Mouse (Mus musculus): ENCODE measurements around the gene Agtrap.
"Not testable (repeated sequence)": the region's sequence is repeated elsewhere in the genome, so short reads cannot be mapped to it uniquely, and the experiment has no call there.

Gene Agtrap

DNA sequence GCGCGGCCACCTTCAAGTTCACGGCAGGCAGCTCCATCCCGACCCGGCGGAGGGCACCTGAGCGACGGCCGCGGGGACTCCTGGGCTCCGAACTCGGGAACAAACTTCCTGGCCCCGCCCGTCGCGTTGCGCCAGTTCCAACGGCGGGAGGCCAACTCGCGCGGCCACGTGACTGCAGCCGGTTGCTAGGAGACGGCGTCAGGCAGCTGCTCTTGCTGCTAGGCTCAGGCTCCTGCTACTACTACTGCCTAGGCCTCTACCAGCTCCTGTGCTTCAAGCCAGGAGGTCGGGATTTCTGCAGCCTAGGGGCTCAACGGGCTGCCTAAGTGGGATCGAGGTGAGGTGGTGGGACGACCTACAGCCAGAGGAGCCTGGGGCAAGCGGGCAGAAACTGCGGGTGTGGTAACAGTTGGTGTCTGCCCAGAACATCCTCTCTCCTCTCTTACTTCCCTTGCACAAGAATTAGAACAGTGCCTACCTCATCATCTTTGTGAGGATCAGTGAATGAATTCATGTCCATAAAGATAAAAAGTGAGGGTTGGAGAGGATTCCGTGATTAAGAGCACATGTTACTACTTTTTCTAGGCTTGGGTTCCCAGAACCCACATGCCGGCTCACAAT lies at the start of gene Agtrap:
Gene Agtrap, minus strand, starts transcription at position 125 of the 621 bp plus-strand sequence.
- DNase-seq (ENCODE audit: extremely low read depth, low read depth, low spot score), result peak; percentile 37

DNA sequence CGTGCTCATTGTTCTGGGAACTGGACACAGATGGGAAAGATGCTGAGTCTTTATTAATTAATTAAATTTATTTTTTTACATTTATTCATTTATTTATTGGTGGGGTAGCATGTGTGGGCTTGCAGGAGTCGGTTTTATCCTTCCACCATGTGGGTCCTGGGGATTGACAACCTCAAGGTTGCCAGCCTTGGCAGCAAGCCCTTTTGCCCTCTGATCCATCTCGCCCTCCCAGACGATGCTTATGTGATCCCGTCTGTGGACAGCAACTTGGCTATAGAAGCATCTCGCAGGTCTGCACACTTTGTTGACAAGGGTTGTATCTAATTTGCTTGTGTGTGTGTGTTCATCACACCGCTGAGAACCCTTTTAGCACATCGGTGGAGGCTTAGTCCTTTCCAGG lies 49.7 kb upstream of the Agtrap start:
- DNase-seq (ENCODE audit: extremely low read depth, low read depth, low spot score), result no peak

DNA sequence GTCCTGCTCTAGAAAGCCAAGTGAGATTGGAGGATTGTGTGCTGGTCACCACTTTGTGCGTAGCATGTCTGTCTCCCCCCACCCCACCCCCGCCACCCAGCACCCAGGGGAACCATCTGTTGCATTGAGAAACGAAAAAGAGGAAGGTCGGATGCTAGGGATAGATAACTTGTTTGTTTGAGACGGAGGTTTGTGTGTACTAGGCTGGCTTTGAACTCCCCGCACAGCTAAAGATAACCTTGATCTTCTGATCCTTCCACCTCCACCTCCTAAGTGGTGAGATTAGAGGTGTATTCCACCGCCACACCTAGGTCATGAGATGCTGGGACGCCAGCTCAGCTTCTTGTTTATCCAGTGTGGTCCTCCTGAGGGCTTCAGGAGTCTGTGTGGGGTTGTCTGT lies 47.2 kb upstream of the Agtrap start:
- no peak for DNase-seq (ENCODE audit: extremely low read depth, low read depth, low spot score)

DNA sequence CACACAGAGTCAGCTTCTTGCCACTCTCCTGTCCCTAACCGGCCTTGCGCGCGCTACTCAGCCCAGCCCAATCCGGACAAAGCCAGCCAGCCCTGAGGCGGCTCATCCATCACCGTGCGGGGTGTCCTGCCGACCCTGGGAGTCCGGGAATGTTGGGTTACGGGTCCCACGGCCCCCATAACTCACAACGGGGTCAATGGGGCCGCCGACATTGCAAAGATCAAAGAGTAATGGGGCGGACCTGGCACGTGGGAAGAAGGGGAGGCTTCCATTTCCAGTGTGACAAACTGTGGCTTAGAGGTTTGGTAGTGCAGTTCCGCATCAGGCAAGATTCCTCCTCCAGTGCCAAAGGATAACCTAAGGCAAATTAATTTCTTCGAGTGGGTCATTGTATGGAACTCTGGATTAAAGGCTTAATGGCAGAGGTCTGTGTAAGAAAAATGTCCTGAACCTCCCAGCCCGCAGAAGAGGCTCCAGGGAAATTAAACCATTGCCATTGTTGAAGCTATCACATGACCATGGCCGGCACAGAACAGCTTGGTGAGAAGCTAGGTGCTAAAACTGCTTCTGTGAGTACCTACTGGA lies 43.8 kb upstream of the Agtrap start:
- DNase-seq (ENCODE audit: extremely low read depth, low read depth, low spot score), result no peak

DNA sequence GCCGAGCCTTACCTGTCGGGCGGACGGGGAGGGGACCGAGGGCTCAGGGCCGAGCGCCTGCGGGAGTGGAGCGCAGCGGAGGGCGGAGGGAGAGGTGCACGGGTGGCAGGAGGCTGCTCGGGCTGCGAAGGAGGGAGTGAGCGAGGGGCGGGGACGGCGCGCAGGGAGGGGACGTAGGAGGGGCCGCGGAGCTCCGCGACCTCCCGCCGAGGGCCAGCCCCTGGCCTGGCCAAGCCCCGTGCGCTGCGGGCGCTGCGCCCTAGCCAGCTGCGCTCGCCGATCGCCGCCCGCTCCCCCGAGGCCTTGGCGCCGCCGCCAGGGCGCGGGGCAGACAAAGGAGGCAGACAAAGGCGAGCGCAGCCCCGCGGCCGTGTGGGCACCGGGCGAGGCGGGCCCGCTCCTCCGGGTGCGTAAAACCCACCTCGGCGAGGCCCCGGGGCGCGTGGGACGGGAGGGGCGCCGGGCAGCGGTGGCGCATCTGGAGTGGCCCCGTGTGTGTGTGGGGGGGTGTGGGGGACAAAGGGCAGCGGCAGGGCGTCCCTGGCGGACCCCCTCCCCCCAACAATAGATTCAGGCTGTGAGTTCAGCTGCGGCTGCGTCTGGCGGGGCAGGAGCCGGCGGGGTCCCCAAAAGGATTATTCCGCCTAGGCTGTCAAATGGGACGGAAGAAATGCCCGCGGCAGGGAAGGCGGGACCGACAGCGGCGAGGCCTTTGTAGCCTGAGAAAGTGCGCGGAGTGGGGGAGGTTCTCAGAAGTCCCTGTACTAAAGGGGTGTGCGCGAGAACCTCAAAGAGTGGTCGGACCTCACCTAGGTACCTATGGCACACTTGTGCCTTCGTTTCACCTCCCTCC lies 43.0 kb upstream of the Agtrap start, which contains the start of gene Draxin:
Gene Draxin, minus strand, starts transcription at position 138 of the 853 bp plus-strand sequence.
- no peak for DNase-seq (ENCODE audit: extremely low read depth, low read depth, low spot score)

DNA sequence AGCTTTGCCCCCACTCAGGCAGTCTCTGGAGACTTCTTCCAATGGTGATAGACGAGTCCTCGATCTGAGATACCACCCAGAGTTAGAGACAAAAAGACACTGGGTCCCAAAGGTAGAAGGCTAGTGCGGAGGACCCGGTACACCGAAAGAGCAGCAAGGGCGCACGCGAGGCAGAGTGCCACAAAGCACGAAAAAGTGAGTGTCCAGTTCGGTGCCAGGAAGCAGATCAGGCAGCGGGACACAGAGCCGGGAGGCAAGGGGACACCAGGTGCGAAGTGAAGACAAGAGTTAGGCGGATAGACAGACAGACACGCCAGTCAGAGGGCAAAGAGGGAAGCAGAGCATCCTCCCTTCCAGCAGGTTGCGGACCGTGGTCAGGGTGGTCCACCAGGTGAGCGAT lies 42.3 kb upstream of the Agtrap start, which contains the start of gene Mad2l2:
Gene Mad2l2, plus strand, starts transcription at position 252 of the 400 bp plus-strand sequence.
- DNase-seq (ENCODE audit: extremely low read depth, low read depth, low spot score), result no peak

DNA sequence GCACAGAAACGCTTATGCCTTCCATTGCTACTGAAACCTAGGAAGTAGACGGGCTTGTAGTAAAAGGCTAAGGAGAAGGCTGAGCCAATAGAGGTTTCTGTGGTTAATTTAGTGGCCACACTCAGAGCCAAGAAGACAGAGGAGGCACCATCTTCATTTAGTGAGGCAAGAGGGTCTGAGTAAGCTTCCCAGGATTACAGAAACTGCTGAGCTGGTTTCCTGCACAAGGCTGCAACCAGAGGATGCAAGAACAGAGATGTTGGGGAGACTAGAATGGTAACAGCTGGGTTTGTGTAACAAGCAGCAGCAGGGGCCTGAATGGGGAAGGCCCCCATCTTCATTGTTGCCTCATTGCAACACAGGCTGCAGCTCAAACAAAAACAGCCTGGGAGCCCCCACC lies 40.8 kb upstream of the Agtrap start:
- no peak for DNase-seq (ENCODE audit: extremely low read depth, low read depth, low spot score)

DNA sequence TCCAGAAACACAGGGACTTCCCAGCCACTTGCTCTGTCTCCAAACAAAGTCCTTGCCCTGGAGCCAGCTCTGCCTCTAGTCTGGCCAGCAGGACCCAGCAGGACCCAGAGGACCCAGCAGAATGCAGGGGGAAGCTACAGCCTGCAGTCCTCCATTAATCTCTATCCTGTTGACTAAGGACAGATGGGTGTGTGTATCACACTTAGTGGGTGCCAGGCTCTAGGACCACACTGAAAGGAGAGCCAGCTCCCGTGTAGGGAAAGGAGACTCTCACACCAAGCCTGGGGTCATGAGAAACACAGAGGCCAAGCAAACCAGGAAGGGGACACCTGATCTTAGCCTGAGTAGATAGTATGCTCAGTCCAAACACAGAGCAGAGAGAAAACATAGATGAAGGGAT lies 40.4 kb upstream of the Agtrap start:
- DNase-seq (ENCODE audit: extremely low read depth, low read depth, low spot score), result no peak

DNA sequence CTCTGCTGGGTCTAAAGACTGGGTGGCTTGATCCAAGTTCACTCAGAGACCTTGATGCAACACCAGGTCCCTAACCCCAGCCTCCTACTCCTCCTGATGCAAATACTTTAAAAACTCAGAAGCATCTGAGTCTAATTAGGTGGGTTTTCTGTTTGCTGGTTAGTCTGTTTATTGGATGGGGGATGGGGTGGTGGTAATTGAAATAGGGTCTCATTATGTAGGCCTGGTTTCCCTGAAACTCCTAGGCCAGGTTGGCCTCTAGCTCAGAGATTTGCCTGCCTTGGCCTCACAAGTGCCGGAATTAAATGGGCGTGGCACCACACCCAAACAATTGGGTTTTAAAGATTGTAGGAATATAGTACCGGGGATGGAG lies 34.8 kb upstream of the Agtrap start:
- DNase-seq (ENCODE audit: extremely low read depth, low read depth, low spot score), result no peak

DNA sequence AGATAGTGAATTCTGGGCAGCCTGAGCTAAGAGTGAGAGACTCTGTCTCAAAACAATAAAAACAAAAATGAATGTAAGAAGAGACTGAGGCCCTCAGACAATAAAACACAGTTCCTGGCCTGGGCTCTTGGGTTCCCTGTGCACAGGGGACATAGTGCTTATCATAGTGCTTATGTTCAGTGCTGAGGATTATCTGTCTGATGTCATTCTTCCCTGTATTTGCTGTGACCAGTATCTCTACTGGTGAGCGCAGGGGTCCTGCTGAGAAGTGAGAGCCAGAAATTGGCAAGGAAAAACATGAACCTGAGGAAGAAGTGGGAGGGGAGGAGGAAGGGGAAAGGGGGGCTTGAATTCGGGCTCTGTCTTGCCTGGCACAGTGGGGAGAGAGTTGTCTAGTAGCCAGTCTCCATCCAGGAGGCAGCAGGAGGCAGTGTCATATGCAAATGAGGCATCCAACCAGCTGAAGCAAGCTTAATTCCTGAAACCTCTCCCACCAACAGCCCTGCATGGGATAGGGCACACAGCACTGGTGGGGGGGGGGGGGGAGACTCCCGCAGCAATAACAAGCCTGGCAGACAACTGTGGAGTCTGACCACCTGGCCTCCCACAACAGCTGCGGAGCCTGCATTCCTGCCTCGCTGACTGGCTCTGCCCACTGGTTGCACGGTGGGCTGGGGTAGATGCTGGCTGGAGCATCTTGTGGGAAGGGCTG lies 34.3 kb upstream of the Agtrap start:
- DNase-seq (ENCODE audit: extremely low read depth, low read depth, low spot score), result no peak

DNA sequence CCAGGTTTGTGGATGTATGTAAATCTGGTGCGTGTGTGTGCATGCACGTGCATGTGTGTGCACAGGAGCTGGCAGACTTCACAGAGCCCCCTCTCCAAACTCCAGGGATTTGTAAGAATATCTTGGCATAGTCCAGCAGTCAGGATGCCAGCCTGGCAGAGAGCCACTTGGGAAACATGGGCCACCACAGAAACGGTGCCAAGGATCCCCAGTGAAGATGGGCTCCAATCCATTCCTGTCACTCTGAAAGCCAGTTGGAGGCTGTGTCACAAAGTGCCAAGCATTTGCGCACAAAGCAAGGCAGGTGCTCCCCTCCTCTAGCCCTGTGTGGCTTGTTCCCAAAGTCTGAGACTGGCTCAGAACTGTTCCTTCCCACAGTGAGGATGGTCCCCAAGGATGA lies 33.5 kb upstream of the Agtrap start:
- DNase-seq (ENCODE audit: extremely low read depth, low read depth, low spot score), result no peak

DNA sequence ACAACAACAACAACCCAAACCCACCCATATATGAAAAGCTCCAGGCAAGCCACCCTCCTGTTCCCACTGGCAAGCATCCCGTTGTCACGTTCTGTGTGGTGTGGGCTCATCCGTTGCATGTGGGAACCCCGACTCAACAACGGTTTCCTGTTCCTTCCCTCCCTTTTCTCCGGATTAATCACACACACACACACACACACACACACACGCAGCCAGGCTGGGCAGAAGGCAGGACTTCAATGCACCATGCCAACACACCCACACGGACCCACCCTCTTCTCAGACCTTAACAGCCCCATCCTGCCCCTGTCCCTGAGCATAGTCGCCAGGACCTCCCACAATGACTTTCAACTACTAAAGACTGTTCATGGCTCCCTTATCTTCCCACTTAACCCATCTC lies 32.7 kb upstream of the Agtrap start:
- DNase-seq (ENCODE audit: extremely low read depth, low read depth, low spot score), result no peak

DNA sequence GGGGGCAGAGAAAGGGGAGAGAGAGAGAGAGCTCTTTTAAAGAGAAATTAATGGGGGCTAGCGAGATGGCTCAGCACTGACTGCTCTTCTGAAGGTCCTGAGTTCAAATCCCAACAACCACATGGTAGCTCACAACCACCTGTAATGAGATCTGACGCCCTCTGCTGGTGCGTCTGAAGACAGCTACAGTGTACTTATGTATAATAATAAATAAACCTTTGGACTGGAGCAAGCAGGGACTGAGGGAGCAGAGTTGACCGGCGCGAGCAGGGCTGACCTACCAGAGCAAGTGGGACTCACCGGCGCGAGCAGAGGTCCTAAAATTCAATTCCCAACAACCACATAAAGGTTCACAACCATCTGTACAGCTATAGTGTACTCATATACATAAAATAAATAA lies 31.7 kb upstream of the Agtrap start:
- not testable (repeated sequence) for DNase-seq (ENCODE audit: extremely low read depth, low read depth, low spot score)

DNA sequence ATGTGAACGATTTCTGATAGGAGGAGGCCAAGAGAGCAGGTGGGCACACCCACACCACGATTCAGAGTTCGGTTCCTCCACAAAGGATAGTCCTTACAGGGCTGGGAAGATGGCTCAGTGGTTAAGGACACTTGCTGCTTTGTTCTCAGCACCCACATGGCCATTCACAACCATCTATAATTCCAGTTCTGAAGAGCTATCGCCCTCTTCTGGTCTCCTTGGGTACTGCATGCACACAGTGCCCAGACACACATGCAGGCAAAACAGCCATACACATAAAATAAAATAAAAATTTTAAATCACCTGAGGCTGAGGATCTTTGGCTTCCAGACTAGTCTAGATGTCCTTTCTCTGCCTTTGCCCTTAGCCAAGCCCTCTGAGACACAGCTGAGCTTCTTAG lies 29.6 kb upstream of the Agtrap start:
- no peak for DNase-seq (ENCODE audit: extremely low read depth, low read depth, low spot score)

DNA sequence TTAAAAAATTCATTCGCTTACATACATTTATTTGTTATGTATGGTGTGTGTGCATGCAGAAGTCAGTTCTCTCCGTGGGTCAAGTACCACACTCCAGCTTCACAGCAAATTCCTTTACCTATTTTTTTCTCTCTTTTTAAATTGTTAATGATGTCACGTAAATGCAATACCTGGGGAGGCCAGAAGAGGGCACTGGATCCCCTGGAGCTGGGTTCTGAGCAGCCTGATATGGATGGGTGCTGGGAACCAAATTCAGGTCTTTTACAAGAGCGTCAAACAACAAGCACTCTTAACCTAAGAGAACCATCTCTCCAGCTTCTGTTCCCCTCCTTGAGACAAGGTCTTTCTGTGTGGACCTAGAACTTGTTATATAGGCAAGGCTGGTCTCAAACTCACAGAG lies 28.8 kb upstream of the Agtrap start:
- DNase-seq (ENCODE audit: extremely low read depth, low read depth, low spot score), result no peak

DNA sequence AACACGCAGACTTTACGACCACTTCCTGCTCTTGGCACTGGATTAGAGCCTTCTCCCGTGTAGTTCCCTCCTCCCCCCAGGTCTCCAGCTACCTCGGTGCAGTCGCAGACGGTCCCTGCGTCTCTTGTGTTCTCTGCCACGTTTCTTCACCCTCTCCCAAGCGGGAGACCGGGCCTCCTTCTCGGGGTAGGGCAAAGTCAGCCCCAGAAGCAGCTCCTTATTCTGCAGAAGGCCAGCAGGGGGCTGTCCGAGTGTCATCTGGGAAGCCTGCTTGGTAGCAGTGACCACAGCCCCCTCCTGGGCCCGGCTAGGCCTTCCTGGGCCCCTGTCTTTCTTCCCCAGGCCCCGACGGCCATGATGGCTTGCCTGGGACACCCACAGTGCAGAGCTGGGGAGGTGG lies 27.6 kb upstream of the Agtrap start:
- no peak for DNase-seq (ENCODE audit: extremely low read depth, low read depth, low spot score)

DNA sequence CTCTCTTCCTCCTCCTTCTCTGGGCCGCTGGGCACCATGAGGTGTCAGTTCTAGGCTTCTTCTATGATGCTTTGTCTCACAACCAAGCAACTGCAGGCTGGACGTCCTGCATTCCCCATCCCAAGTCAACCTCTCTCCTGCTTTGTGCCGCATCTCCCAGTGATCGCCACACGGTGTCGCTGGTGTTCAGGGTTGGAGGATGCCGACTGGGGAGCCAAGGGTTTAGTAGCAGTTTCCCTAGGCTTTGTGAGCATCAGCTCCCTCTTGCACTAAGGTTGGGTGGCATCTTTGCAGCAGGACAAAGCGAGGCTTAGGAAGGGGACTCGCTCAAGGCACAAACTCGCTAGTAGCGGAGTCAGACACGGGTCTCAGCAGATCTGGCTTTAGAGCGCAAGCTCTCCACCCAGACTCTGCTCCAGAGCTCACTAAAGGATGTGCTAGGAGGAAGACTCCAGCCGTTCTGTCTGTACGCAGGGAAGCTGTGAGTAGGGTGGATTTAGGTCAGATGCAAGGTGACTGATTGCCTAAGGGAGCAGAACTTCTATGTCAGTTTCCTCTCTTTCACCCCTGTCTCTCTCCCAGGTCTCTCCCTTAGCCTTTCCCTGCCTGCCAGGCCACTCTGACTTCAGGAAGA lies 27.0 kb upstream of the Agtrap start:
- DNase-seq (ENCODE audit: extremely low read depth, low read depth, low spot score), result no peak

DNA sequence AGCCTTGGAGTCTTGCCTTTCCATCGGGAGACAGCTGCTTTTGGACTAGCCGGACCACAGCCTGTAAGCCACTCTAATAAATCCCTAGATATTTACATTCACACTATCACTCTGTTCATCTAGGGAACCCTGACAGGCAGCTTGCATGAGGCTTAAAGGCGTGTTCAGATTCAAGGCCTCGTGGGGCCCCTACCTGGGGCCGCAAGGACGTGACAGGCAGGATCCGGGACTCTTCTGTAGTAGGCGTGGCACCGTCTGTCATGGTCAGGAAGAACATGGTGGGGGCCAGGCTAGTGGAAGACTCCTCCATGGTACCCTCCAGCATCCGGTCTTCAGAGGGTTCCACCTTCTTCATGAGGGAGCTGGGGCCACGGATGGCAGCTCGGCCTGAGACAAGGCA lies 24.7 kb upstream of the Agtrap start:
- no peak for DNase-seq (ENCODE audit: extremely low read depth, low read depth, low spot score)

DNA sequence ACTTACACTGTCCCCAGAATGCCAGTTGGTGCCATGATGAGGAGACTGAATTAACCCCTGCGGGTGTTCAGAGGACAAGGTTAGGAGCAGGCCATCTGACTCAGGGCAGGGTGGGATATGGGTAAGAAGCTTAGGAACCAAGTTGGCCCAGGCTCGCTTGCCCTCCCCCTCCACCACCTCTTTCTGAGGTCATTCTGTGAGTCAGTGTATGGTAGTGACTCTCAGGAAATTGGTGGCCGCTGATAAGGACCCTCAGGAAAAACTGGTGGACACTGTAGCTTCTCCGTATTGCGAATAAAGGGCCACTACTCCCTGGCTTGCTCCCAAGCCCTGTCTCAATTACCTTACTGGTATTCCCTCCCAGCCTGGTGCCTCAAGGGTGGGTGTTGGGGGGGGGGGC lies 21.4 kb upstream of the Agtrap start:
- no peak for DNase-seq (ENCODE audit: extremely low read depth, low read depth, low spot score)

DNA sequence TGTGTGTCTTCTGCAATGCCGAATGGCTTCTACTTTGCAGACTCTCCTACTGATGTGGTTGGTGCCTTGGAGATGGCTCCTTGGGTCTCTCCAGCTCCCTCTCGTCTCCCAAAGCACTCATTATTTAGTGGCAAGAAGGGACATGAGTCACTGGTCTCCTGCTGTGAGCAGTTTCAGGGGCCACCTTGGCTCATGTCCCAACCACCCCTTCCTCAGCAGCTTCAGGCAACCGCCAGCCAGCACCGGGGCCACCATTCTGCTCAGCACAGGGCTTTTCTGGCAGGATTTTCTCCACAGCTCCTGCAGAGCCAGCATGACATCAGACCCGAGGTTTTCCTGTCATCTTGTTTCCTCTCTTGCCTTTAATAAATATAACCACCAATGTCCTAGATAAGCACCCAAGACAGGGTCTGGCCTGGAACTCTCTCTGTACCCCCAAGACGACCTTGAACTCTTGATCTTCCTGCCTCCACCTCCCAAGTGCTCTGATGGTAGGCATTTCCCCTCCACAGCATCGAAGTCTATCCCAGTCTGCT lies 20.8 kb upstream of the Agtrap start:
- no peak for DNase-seq (ENCODE audit: extremely low read depth, low read depth, low spot score)

Data from fat pad, adult 2 months (tissue).